Mouse (Mus musculus) neutrophil, adult 83 days (primary cell): Measurements from ENCODE around the gene Exd2. TPM values are rescaled to one million over a fixed set of nuclear protein-coding genes. Genes with fewer than 3 reads are reported as not detected.

Source experiments
- total RNA-seq, 2 experiments: library from RNA; stranded (reverse); gene quantifications; one replicate each; pipeline ENCODE4 v1.2.4; 2023

Exd2 gene
- 10 to 100 TPM; 12.1 to 12.3 TPM for total RNA-seq

DNA sequence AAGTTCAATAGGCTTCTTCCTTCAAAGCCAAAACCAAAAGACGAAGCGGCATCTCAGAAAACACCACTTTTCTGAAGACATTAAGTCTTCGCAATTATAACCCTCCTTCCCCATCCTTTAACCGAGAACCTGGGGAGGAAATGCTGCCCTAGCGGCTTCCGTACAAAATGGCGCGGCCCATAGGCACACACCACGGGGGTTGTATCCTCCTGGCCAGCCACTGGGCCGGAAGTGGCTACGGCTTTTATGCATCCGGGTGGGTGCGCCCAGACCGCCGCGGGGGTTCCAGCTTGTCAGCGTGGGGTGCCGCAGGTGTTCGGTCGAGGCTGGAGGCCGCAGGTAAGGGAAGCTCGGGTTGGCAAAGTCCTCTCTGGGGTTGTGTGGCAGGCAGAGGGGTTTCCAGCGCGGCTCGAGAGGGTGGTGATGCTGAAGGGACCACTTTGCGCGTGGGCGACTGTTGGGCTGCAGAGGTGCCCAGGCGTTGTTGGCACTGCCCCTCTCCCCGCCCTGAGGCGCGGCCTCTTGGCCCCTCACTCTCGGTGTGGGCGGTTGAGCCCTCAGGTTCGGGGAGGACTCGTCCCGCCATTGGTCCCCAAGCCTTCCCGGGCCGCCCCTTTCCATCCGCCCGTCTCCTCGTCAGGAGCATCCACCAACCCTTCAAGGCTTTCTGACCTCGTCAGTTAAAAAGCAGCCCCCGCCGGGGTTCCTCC lies at the start of gene Exd2:
Exd2 (plus strand) TSS at position 154 of the 710 bp plus-strand sequence.

DNA sequence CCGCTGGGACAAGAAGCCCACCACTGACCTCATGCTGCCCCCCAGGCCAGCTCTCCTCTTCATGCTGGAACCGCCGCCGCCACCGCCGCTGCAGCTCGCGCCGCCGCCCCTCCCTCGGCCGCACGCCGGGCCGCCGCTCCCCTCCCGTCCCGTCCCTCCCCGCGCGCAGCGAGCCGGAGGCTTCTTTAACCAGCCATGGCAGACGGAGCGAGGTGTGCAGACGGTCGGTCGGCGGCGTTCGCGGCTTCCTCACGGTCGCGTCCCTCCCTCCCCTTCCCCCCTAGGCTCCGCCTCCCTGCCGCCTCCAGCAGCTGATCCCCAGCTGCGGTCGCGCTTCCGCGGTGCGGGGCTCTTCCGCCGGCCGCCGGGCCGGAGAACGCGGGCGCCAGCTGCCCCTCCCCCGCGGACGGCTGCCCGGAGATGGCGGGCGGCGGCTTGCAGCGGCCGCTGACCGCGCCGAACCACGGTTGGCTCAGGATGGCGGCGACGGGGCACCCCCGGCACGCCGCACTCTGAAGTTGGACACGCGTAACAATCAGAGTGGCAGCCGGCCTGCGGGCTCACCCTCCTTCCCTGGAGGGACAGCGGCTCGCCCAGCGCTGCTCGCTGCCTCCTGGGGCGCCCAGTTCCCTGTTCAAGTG lies 26.4 kb upstream of the Exd2 start, which contains the start of gene Dcaf5:
Dcaf5 (minus strand) TSS at position 266 of the 641 bp plus-strand sequence.

DNA sequence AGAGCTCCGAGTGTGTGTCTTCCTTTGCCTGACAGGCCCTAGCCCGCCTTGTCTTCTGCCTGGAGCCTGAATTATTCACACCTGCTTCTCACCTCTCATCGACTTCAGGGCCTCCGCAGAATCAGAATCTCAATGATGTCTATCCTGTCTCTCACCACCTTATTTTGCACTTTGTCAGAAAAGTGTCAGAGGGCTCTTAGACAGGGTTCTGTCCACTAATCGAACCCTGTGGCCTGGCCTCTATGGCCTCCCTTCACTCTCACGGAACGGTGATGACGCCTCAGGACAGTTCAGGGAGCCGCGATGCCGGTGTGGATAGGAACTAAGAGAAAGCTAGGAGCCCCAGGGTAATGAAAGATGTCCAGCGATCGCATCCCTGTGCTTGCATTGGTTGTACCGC lies 55.1 kb downstream of the Exd2 start, which contains the start of gene Galnt16:
Galnt16 (plus strand) TSS at position 301 of the 400 bp plus-strand sequence.

Other genes starting within 250 kb of the Exd2 start
- 100 to 1,000 TPM; 390 to 391 TPM for gene Actn1, start 202.7 kb upstream of the Exd2 start, total RNA-seq
- 10 to 100 TPM; 21.1 to 29.2 TPM for gene Dcaf5, start 26.5 kb upstream of the Exd2 start, total RNA-seq
- gene Galnt16, start 55.2 kb downstream of the Exd2 start, total RNA-seq = not detected
- 10 to 100 TPM; 19.3 to 20.9 TPM for gene Slc39a9, start 180.8 kb downstream of the Exd2 start, total RNA-seq
- gene Erh, start 181.2 kb downstream of the Exd2 start, total RNA-seq = 10 to 100 TPM; 32.9 to 33.2 TPM
- gene Plekhd1, start 229.5 kb downstream of the Exd2 start, total RNA-seq = under 1 TPM in 1 of 2 experiments, not detected in 1; 0.13 TPM